8 mouse cellular contexts compared by ENCODE assay signal in genomic region chr8:105638510-105638909, GRCm38 (mm10). TPM values are rescaled to one million over a fixed set of nuclear protein-coding genes. Genes with fewer than 3 reads are reported as not detected.
A peak's percentile ranks its signal among the peaks of the same experiment; 100 is the strongest.
DNase-seq lines count a peak whose midpoint lies in the region; ATAC-seq and TF ChIP-seq lines count a peak whose summit lies in the region.

No protein-coding gene starts in this region.

- 81% methylated on average over 4 of the region's 4 CpGs for WGBS in embryonic facial prominence, embryonic 14.5 days
- WGBS in limb, embryonic 10.5 days = 90% methylated on average over 4 of the region's 4 CpGs
- WGBS in neural tube, embryonic 15.5 days = 90% methylated on average over 4 of the region's 4 CpGs

- ATAC-seq in embryonic facial prominence, embryonic 14.5 days (ENCODE audit: low read depth) = no peak
- ATAC-seq in neural tube, embryonic 15.5 days (ENCODE audit: low FRiP score) = no peak

- H3K27ac ChIP-seq in layer of hippocampus, adult 2 months = peak overlapping the region; percentile 100; the same call in 1 of the 2 replicates
- H3K27ac ChIP-seq in embryonic facial prominence, embryonic 14.5 days (replicated peaks; ENCODE audit: low read depth, low read length) = 0 out of 2 replicates have a peak overlapping the region, but pooled peaks have one; percentile 99
- H3K27ac ChIP-seq in limb, embryonic 10.5 days = 0 out of 2 replicates have a peak overlapping the region, but pooled peaks have one; percentile 100
- no peak overlapping the region; the same call in 1 of the 2 replicates for H3K27ac ChIP-seq in neural tube, embryonic 15.5 days (replicated peaks)

- peak in 1 of 2 experiments; percentile 7 for DNase-seq in layer of hippocampus, adult 2 months (ENCODE audit: low spot score in 2 of 2)
- DNase-seq in layer of hippocampus, postnatal 14 days (ENCODE audit: low spot score in 2 of 2) = no peak
- no peak for DNase-seq in embryonic facial prominence, embryonic 14.5 days (ENCODE audit: low spot score)
- no peak for DNase-seq in limb, embryonic 10.5 days (ENCODE audit: low spot score)
- DNase-seq in cerebellum, adult 9-11 months = no peak
- DNase-seq in gastrocnemius, postnatal 36 days = no peak
- no peak for DNase-seq in retina, postnatal 1 day

- peaks cover 14% of the 10 kb centered on the region; the same call in 1 of the 2 replicates for H3K36me3 ChIP-seq in embryonic facial prominence, embryonic 14.5 days (ENCODE audit: control insufficient read depth, insufficient read depth, low read length)
- H3K36me3 ChIP-seq in limb, embryonic 10.5 days = peaks cover 14% of the 10 kb centered on the region
- H3K36me3 ChIP-seq in neural tube, embryonic 15.5 days = peaks cover 4% of the 10 kb centered on the region

- peak overlapping the region; percentile 67 for H3K4me2 ChIP-seq in embryonic facial prominence, embryonic 14.5 days (ENCODE audit: low read depth, low read length)
- peak overlapping the region; percentile 87 for H3K4me2 ChIP-seq in neural tube, embryonic 15.5 days

- peaks cover 14% of the 10 kb centered on the region for H3K4me1 ChIP-seq in embryonic facial prominence, embryonic 14.5 days (ENCODE audit: control insufficient read depth, insufficient read depth, low read length)
- peaks cover 28% of the 10 kb centered on the region for H3K4me1 ChIP-seq in limb, embryonic 10.5 days
- peaks cover 41% of the 10 kb centered on the region for H3K4me1 ChIP-seq in neural tube, embryonic 15.5 days

- peak overlapping the region; percentile 75 for H3K4me3 ChIP-seq in layer of hippocampus, adult 2 months
- peak overlapping the region; percentile 91 for H3K4me3 ChIP-seq in embryonic facial prominence, embryonic 14.5 days (ENCODE audit: low read depth, low read length)
- peak overlapping the region; percentile 94 for H3K4me3 ChIP-seq in limb, embryonic 10.5 days
- H3K4me3 ChIP-seq in neural tube, embryonic 15.5 days (replicated peaks) = peak overlapping the region; percentile 71; the same call in 1 of the 2 replicates

- intact Hi-C loops in gastrocnemius, postnatal 36 days (cut with DNase I) = no loop called here

- no peaks in the 10 kb centered on the region for H3K27me3 ChIP-seq in embryonic facial prominence, embryonic 14.5 days (replicated peaks; ENCODE audit: control insufficient read depth, insufficient read depth, low read length)
- no peaks in the 10 kb centered on the region for H3K27me3 ChIP-seq in limb, embryonic 10.5 days (ENCODE audit: low read depth, poor library complexity, severe bottlenecking)
- no peaks in the 10 kb centered on the region for H3K27me3 ChIP-seq in neural tube, embryonic 15.5 days (replicated peaks)

- TF ChIP-seq CTCF in layer of hippocampus, adult 2 months (conservative IDR thresholded peaks at IDR 0.05) = no peak

- H3K9me3 ChIP-seq in embryonic facial prominence, embryonic 14.5 days (ENCODE audit: control insufficient read depth, low read length) = no peaks in the 10 kb centered on the region
- H3K9me3 ChIP-seq in limb, embryonic 10.5 days (replicated peaks) = no peaks in the 10 kb centered on the region
- H3K9me3 ChIP-seq in neural tube, embryonic 15.5 days (replicated peaks) = no peaks in the 10 kb centered on the region

- peak overlapping the region; percentile 99 for H3K9ac ChIP-seq in embryonic facial prominence, embryonic 14.5 days (ENCODE audit: low read depth, low read length)
- peak overlapping the region; percentile 26; the same call in 1 of the 2 replicates for H3K9ac ChIP-seq in neural tube, embryonic 15.5 days (replicated peaks)

RNA-seq across cellular contexts. Expression of gene Agrp, which starts 1.3 kb away (rescaled TPM):
- total RNA-seq in layer of hippocampus, adult 2 months (2021) = not detected
- not detected for total RNA-seq in layer of hippocampus, postnatal 14 days (2021)
- polyA plus RNA-seq in embryonic facial prominence, embryonic 14.5 days (2014; fragmentation: Nextera tagmentation; extraction: Ambion mirVana) = 1.7 and 1.9 TPM in 2 replicates
- polyA plus RNA-seq in limb, embryonic 10.5 days (2016; fragmentation: Nextera tagmentation; extraction: Ambion mirVana) = 0.39 and 0.69 TPM in 2 replicates
- polyA plus RNA-seq in neural tube, embryonic 15.5 days (2015; fragmentation: Nextera tagmentation; extraction: Ambion mirVana) = 1.2 and 1.9 TPM in 2 replicates
- under 1 TPM in 1 of 2 experiments, not detected in 1; 0.56 TPM for total RNA-seq in gastrocnemius, postnatal 36 days (2021)

RNA-seq across cellular contexts. Expression of gene Ctcf, which starts 2.1 kb away (rescaled TPM):
- 10 to 100 TPM; 70.4 to 82.6 TPM for total RNA-seq in layer of hippocampus, adult 2 months (2021)
- 10 to 100 TPM; 60.4 to 64.1 TPM for total RNA-seq in layer of hippocampus, postnatal 14 days (2021)
- 80.9 and 82.5 TPM in 2 replicates for polyA plus RNA-seq in embryonic facial prominence, embryonic 14.5 days (2014; fragmentation: Nextera tagmentation; extraction: Ambion mirVana)
- polyA plus RNA-seq in limb, embryonic 10.5 days (2016; fragmentation: Nextera tagmentation; extraction: Ambion mirVana) = 132 and 157 TPM in 2 replicates
- 87.0 and 113 TPM in 2 replicates for polyA plus RNA-seq in neural tube, embryonic 15.5 days (2015; fragmentation: Nextera tagmentation; extraction: Ambion mirVana)
- 10 to 100 TPM; 27.0 to 29.9 TPM for total RNA-seq in gastrocnemius, postnatal 36 days (2021)

RNA-seq across cellular contexts. Expression of gene Ripor1, which starts 33.5 kb away (rescaled TPM):
- 10 to 100 TPM; 88.7 to 94.8 TPM for total RNA-seq in layer of hippocampus, adult 2 months (2021)
- 10 to 100 TPM; 81.6 to 86.9 TPM for total RNA-seq in layer of hippocampus, postnatal 14 days (2021)
- 22.4 and 23.6 TPM in 2 replicates for polyA plus RNA-seq in embryonic facial prominence, embryonic 14.5 days (2014; fragmentation: Nextera tagmentation; extraction: Ambion mirVana)
- polyA plus RNA-seq in limb, embryonic 10.5 days (2016; fragmentation: Nextera tagmentation; extraction: Ambion mirVana) = 17.5 and 18.0 TPM in 2 replicates
- polyA plus RNA-seq in neural tube, embryonic 15.5 days (2015; fragmentation: Nextera tagmentation; extraction: Ambion mirVana) = 34.0 and 37.4 TPM in 2 replicates
- 10 to 100 TPM; 15.1 to 18.2 TPM for total RNA-seq in gastrocnemius, postnatal 36 days (2021)

RNA-seq across cellular contexts. Expression of gene Carmil2, which starts 47.6 kb away (rescaled TPM):
- 10 to 100 TPM; 71.1 to 76.9 TPM for total RNA-seq in layer of hippocampus, adult 2 months (2021)
- 10 to 100 TPM; 64.7 to 68.4 TPM for total RNA-seq in layer of hippocampus, postnatal 14 days (2021)
- polyA plus RNA-seq in embryonic facial prominence, embryonic 14.5 days (2014; fragmentation: Nextera tagmentation; extraction: Ambion mirVana) = 1.1 and 1.4 TPM in 2 replicates
- 0.33 and 0.51 TPM in 2 replicates for polyA plus RNA-seq in limb, embryonic 10.5 days (2016; fragmentation: Nextera tagmentation; extraction: Ambion mirVana)
- 21.5 and 28.5 TPM in 2 replicates for polyA plus RNA-seq in neural tube, embryonic 15.5 days (2015; fragmentation: Nextera tagmentation; extraction: Ambion mirVana)
- total RNA-seq in gastrocnemius, postnatal 36 days (2021) = 1 to 10 TPM in 1 of 2 experiments, not detected in 1; 1.1 TPM

Comparison
In these comparisons a context has a peak if more than half of its experiments do, and no peak if none do; other contexts are left out.
1. RNA of gene Ripor1, which starts 33.5 kb away (total RNA-seq): 88.7 to 94.8 TPM in layer of hippocampus, adult 2 months and 81.6 to 86.9 TPM in layer of hippocampus, postnatal 14 days; 15.1 to 18.2 TPM in gastrocnemius, postnatal 36 days; every median in the first group is over 4 times any median in the second.
2. Peak in every context shown above with its lines, with median percentiles within 50 percentile points of each other: H3K4me3 ChIP-seq.